Mouse (Mus musculus): ENCODE data around the gene Olfr1263.

The Olfr1263 gene

DNA sequence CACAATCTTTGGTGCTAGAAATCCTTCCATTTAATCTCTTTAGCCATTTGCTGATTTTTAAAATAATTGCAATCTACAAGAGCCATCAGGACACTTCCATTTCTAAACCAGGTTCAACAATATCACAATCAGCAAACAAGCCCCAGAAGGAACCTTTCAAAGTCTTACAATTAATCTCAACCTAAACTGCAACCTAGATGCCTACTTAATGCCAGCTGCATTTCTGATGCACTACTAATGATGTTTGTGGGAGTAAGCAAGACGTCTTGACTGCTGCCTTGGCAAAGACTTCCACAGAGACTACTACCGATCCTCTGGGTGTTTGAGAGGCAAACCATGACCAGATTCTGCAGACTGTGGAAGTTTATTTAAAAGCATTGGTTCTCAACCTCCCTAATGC lies at the start of gene Olfr1263:
Gene Olfr1263 (plus strand): TSS at position 301 of the 400 bp plus-strand sequence.
- DNase-seq (ENCODE audit: low spot score), result no peak

DNA sequence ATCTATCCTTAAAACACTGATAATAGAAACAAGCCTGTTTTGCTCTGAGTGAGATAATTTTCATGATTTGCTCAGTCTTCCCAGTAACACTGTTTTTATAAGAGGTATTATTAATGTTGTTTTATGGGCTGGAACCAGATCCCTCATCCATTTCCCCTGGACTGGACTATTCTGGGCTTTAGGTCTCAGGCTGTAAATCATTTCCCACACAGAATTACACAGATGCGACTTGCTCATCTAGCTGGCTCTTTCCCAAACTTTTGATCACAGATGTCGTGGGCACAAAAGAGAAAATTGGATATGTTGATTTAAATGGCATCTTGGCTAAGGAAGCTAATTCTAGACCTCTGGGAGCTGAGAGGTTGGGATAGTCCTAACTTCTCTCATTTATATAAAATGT lies 37.7 kb upstream of the Olfr1263 start, which contains the start of gene Olfr1260:
Gene Olfr1260 (plus strand): TSS at position 157 of the 400 bp plus-strand sequence.
- no peak for DNase-seq (ENCODE audit: low spot score)

DNA sequence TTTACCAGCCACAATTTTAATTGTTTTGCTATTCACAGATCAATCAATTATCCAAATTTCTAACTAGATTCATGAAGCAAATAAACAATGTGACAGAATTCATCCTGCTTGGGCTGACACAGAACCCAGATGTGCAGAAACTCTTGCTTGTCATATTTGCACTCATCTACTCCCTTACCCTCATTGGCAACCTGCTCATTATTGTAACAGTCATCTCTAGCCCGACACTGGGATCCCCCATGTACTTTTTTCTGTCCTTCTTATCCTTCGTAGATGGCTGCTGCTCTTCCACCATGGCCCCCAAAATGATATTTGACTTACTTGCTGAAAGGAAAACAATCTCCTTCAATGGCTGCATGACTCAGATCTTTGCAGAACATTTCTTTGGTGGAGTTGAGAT lies 34.2 kb upstream of the Olfr1263 start:
- DNase-seq (ENCODE audit: low spot score), result no peak

DNA sequence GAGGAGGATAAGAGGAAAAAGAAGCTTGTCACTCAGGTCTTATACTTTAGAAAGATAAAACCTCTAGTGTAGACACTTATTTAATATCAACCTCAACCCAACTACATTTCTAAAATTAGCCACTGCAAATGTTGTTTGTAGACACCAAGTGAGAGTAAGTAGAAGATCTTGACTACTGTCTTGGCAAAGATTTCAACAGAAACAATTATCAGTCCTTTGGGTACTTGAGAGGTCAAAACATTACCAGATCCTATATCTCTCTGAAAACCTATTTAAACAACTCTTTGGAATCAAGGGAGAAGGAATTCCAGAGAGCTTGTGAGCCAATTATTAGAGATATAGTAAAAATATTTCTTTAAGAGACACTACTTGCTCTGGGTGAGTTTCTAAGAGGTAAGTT lies 21.0 kb upstream of the Olfr1263 start, which contains the start of gene Olfr1261:
Gene Olfr1261 (plus strand): TSS at position 301 of the 400 bp plus-strand sequence.
- no peak for DNase-seq (ENCODE audit: low spot score)

DNA sequence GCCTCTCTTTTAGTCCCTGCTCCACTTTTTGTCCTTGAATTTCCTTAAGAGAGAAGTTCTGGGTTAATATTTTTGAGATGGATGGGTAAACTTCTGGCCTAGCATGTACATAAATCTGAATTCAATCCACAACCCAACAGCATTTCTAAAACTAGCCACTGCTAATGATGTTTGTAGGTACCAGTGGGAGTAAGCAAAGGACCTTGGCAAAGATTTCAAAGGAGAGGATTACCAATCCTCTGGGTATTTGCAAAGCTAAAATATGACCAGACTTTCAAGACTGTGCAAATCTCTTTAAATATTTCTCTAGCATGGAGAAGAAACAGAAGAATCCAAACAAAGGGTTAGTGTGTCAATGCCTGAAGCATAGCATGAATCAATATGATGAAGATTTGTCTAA lies 12.1 kb upstream of the Olfr1263 start, which contains the start of gene Olfr1262:
Gene Olfr1262 (plus strand): TSS at position 301 of the 400 bp plus-strand sequence.
- no peak for DNase-seq (ENCODE audit: low spot score)

DNA sequence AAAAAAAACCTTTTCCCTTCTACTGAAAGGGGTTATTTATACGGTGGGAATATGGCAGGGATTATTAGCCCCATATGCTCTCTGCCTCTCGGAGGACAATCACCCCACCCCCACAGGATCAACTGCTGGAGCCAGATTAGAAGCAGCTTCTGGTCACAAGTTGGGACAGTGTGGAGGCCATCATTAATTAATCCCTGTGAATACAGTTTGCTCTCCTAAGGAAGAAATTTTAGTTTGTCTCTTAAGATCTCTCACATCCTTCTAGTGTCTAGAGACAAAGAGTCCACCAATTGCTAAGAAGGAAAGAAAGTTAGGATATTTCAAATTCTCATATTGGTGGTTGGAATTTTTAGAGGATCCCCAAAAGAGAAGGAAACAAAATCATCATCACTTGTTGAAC lies 13.5 kb downstream of the Olfr1263 start, which contains the start of gene Olfr1264:
Gene Olfr1264 (minus strand): TSS at position 101 of the 400 bp plus-strand sequence.
- no peak for DNase-seq (ENCODE audit: low spot score)

DNA sequence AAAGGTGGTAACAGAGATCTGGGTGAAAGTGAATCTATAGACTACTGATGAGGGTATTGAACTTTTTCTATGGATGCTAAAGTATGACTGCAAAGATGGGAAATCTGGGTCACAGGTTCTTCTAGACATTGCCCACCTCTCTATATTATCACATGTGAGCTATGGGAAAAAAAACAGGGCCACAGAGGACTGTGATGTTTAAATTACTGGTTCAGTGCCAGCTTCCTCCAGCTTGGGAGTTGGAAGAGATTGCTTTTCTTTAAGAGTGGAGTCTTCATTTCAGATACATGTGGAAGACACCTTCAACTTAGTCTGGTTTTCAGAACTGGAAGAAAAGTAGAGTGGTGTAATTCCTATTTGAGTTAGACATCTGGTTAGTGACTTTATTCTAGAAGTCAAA lies 23.1 kb downstream of the Olfr1263 start, which contains the start of gene Olfr1265:
Gene Olfr1265 (plus strand): TSS at position 301 of the 400 bp plus-strand sequence.
- no peak for DNase-seq (ENCODE audit: low spot score)

DNA sequence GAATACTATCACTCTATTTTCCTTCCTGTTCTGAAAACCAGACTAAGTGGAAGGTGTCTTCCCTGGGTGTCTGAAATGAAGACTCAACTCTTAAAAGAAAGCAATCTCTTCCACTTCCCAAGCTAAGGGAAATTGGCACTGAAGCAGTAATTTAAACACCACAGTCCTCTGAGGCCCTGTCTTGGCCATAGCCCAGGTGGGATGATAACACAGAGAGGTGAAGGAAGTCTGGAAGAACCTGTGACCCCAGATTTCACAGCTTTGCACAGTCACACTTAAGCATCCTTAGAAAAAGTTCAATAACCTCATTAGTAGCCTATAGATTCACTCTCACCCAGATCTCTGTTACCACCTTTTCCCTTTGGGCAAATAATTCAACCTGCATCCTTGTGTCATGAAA lies 51.6 kb downstream of the Olfr1263 start, which contains the start of gene Olfr140:
Gene Olfr140 (minus strand): TSS at position 101 of the 400 bp plus-strand sequence.
- no peak for DNase-seq (ENCODE audit: low spot score)

Data from ovary, postnatal 36 days (tissue).